Mouse (Mus musculus): ENCODE measurements at regions not wholly inside any gene's neighbourhood (a gene's known extent, or its start where the extent isn't known, plus 50 kb on each side); places are given as distances from the start of the nearest gene placed in this dataset.

- no peak for DNase-seq (ENCODE audit: low spot score in 2 of 2)
Observed at GRCm38 (mm10) chr9:101458306-101458946, 206.8 kb upstream of the Ppp2r3a start.

- peak in 1 of 2 experiments; percentile 40 for DNase-seq (ENCODE audit: low spot score in 2 of 2)
Observed at GRCm38 (mm10) chr9:101446316-101446715, 194.7 kb upstream of the Ppp2r3a start.

- peak; percentile 83 to 91 for DNase-seq (ENCODE audit: low spot score in 2 of 2)
Observed at GRCm38 (mm10) chr9:101445764-101446163, 194.2 kb upstream of the Ppp2r3a start.

GRCm38 (mm10) chr9:101445293-101445692 is 193.7 kb upstream of the Ppp2r3a start:
- no peak for DNase-seq (ENCODE audit: low spot score in 2 of 2)

- DNase-seq (ENCODE audit: low spot score in 2 of 2): no peak
Observed at GRCm38 (mm10) chr9:101439856-101440255, 188.3 kb upstream of the Ppp2r3a start.

GRCm38 (mm10) chr9:101438564-101439180 is 187.1 kb upstream of the Ppp2r3a start:
- DNase-seq (ENCODE audit: low spot score in 2 of 2): no peak

- no peak for DNase-seq (ENCODE audit: low spot score in 2 of 2)
Observed at GRCm38 (mm10) chr9:101424974-101425670, 173.5 kb upstream of the Ppp2r3a start.

- peak in 1 of 2 experiments; percentile 59 for DNase-seq (ENCODE audit: low spot score in 2 of 2)
Observed at GRCm38 (mm10) chr9:101423041-101423440, 171.4 kb upstream of the Ppp2r3a start.

GRCm38 (mm10) chr9:101422006-101422405 is 170.4 kb upstream of the Ppp2r3a start:
- DNase-seq (ENCODE audit: low spot score in 2 of 2): no peak

GRCm38 (mm10) chr9:101421136-101421535 is 169.5 kb upstream of the Ppp2r3a start:
- DNase-seq (ENCODE audit: low spot score in 2 of 2): no peak

GRCm38 (mm10) chr9:101420181-101420580 is 168.6 kb upstream of the Ppp2r3a start:
- no peak for DNase-seq (ENCODE audit: low spot score in 2 of 2)

GRCm38 (mm10) chr9:101417660-101418059 is 166.1 kb upstream of the Ppp2r3a start:
- no peak for DNase-seq (ENCODE audit: low spot score in 2 of 2)

- no peak for DNase-seq (ENCODE audit: low spot score in 2 of 2)
Observed at GRCm38 (mm10) chr9:101416321-101416720, 164.7 kb upstream of the Ppp2r3a start.

- no peak for DNase-seq (ENCODE audit: low spot score in 2 of 2)
Observed at GRCm38 (mm10) chr9:101413071-101413633, 161.6 kb upstream of the Ppp2r3a start.

- no peak for DNase-seq (ENCODE audit: low spot score in 2 of 2)
Observed at GRCm38 (mm10) chr9:101411951-101412350, 160.4 kb upstream of the Ppp2r3a start.

- no peak for DNase-seq (ENCODE audit: low spot score in 2 of 2)
Observed at GRCm38 (mm10) chr9:101411532-101411880, 159.9 kb upstream of the Ppp2r3a start.

GRCm38 (mm10) chr9:101410783-101411531 is 159.4 kb upstream of the Ppp2r3a start:
- no peak for DNase-seq (ENCODE audit: low spot score in 2 of 2)

GRCm38 (mm10) chr9:101410348-101410747 is 158.8 kb upstream of the Ppp2r3a start:
- no peak for DNase-seq (ENCODE audit: low spot score in 2 of 2)

- no peak for DNase-seq (ENCODE audit: low spot score in 2 of 2)
Observed at GRCm38 (mm10) chr9:101408116-101408515, 156.5 kb upstream of the Ppp2r3a start.

- DNase-seq (ENCODE audit: low spot score in 2 of 2): peak; percentile 58 to 76
Observed at GRCm38 (mm10) chr9:101407141-101407540, 155.5 kb upstream of the Ppp2r3a start.

- peak in 1 of 2 experiments; percentile 35 for DNase-seq (ENCODE audit: low spot score in 2 of 2)
Observed at GRCm38 (mm10) chr9:101404441-101405081, 153.0 kb upstream of the Ppp2r3a start.

Data from left cerebral cortex, adult 9 months (tissue).